Mouse (Mus musculus) forebrain, embryonic 12.5 days (tissue): ENCODE data around the gene Rbm24. TPM values are rescaled to one million over a fixed set of nuclear protein-coding genes. Genes with fewer than 3 reads are reported as not detected.

Experiments
- ATAC-seq: fragments of 200-750 bp; cut with Nextera tagmentation; 2 replicates; pipeline ENCODE4 v1.8.0; 2017; ENCODE audit warnings: moderate TSS enrichment; ENCODE audit not compliant: low FRiP score
- H3K27ac ChIP-seq: fragments of 300-500 bp; sonication (generic); 2 replicates; pipeline ENCODE4 v1.5.1; 2016; ENCODE audit warnings: mild to moderate bottlenecking
- H3K27me3 ChIP-seq: fragments of 300-500 bp; sonication (generic); 2 replicates; pipeline ENCODE4 v1.6.1; 2016; ENCODE audit warnings: mild to moderate bottlenecking
- H3K36me3 ChIP-seq: fragments of 300-500 bp; sonication (generic); replicated peaks from 2 replicates; pipeline ENCODE4 v1.6.1; 2016; ENCODE audit warnings: mild to moderate bottlenecking
- H3K4me1 ChIP-seq: fragments of 300-500 bp; sonication (generic); 2 replicates; pipeline ENCODE4 v1.6.1; 2016
- H3K4me2 ChIP-seq: fragments of 300-500 bp; sonication (generic); 2 replicates; pipeline ENCODE4 v1.6.1; 2016; ENCODE audit warnings: mild to moderate bottlenecking, moderate library complexity
- H3K4me3 ChIP-seq: fragments of 300-500 bp; sonication (generic); replicated peaks from 2 replicates; pipeline ENCODE4 v1.5.1; 2016; ENCODE audit warnings: mild to moderate bottlenecking
- H3K9ac ChIP-seq: fragments of 300-500 bp; sonication (generic); 2 replicates; pipeline ENCODE4 v1.6.1; 2016; ENCODE audit warnings: mild to moderate bottlenecking
- H3K9me3 ChIP-seq: fragments of 300-500 bp; sonication (generic); 2 replicates; pipeline ENCODE4 v1.6.1; 2016
- WGBS: fragments of 180-500 bp; shearing (Covaris S2); methylation state at CpG from one replicate; pipeline ENCODE4 v1.1.7; 2016; 5-methylcytosine and 5-hydroxymethylcytosine counted together
- polyA plus RNA-seq: library from polyadenylated mRNA; unstranded; fragments of >200 nt; fragmentation: Nextera tagmentation; extraction: Ambion mirVana; gene quantifications from 2 replicates; pipeline ENCODE4 v1.2.1, GENCODE M21; 2016

Rbm24 gene
- polyA plus RNA-seq, 1 experiment from 2014 or later = 3.4 TPM

DNA sequence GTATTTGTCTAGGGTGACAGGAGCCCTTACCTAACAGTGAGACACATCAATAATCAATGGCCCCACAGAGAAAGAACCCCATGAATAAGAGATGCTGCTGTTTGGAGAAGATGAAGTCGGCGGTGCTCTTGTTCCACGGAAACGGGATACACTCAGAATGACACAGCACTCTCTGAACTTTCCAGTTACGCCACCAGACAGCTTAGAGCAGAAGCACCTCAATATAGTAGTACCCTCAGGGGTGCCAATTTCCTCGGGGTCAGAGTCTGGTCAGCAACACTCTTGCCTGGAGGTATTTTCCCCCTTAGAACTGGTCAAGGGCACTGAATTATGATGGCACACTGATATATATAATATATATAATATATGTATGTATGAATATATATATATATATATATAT lies 27.8 kb downstream of the Rbm24 start:
- H3K4me2 ChIP-seq = no peak overlapping the region
- H3K9ac ChIP-seq = no peak overlapping the region

GRCm38 (mm10) chr13:46448276-46448675 lies 30.0 kb downstream of the Rbm24 start:
- no peak overlapping the region for H3K4me3 ChIP-seq
- no peaks in the 10 kb centered on the region for H3K4me1 ChIP-seq
- no peak overlapping the region for H3K4me2 ChIP-seq
- H3K27me3 ChIP-seq = no peaks in the 10 kb centered on the region
- H3K36me3 ChIP-seq = no peaks in the 10 kb centered on the region
- H3K27ac ChIP-seq = no peak overlapping the region
- ATAC-seq = no peak
- 92% methylated on average over 2 of the region's 2 CpGs for WGBS
- no peak overlapping the region for H3K9ac ChIP-seq
- H3K9me3 ChIP-seq = no peaks in the 10 kb centered on the region

More for the DNA sequence above, 27.8 kb downstream of the Rbm24 start:
- H3K4me3 ChIP-seq = no peak overlapping the region
- H3K9me3 ChIP-seq = no peaks in the 10 kb centered on the region
- no peak for ATAC-seq
- WGBS = 94% methylated on average over 6 of the region's 6 CpGs
- H3K27ac ChIP-seq = no peak overlapping the region
- H3K27me3 ChIP-seq = no peaks in the 10 kb centered on the region
- no peaks in the 10 kb centered on the region for H3K4me1 ChIP-seq
- no peaks in the 10 kb centered on the region for H3K36me3 ChIP-seq

DNA sequence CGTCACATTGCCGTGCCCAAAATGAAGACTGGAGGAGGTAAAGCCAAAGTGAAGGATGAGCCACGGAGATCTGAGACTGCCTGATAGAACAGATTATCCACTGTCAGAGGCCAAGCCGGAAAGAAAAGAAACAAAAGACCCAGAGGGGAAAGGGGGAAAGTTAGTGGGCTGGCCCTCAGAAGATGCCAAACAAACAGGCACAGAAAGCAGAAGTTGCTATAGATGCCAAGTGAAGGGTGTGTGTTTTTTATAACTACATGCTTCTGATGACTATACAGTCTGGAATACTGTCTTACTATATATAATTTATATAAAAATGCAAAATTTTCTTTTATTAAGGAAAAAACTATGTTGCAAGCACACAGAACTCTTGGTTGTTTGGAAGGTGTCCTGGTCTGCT lies 31.7 kb downstream of the Rbm24 start:
- Histone ChIP-seq H3K27me3 (no peaks in the 10 kb centered on the region), H3K4me3 (no peak overlapping the region), H3K9me3 (no peaks in the 10 kb centered on the region), H3K4me1 (no peaks in the 10 kb centered on the region), H3K36me3 (no peaks in the 10 kb centered on the region), H3K27ac (no peak overlapping the region), H3K4me2 (no peak overlapping the region), H3K9ac (no peak overlapping the region)
- no peak for ATAC-seq
- WGBS = 64% methylated on average over 4 of the region's 4 CpGs

DNA sequence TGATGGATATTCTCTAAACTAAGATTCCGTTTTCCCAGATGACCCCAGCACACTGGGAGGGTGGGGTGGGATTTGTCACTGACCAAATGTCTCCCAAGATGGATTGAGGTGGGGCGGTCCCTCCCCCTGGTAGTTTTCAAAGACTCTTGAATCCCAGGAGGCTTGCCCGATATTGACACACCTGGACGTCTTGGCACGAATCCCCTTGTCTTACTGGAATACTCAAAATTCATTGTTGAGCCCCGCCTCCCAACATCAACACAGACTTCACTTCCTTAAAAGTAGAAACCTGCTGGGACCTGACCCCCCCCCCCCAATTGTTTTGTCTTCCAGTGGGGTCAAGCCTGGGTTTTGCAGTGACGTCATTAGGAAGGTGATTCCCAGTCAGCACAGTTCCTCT lies 32.4 kb downstream of the Rbm24 start:
- no peaks in the 10 kb centered on the region for H3K27me3 ChIP-seq
- no peaks in the 10 kb centered on the region for H3K9me3 ChIP-seq
- H3K36me3 ChIP-seq = no peaks in the 10 kb centered on the region
- no peak overlapping the region for H3K4me2 ChIP-seq
- H3K4me1 ChIP-seq = no peaks in the 10 kb centered on the region
- no peak for ATAC-seq
- WGBS = 91% methylated on average over 7 of the region's 7 CpGs
- H3K27ac ChIP-seq = no peak overlapping the region
- H3K9ac ChIP-seq = no peak overlapping the region
- H3K4me3 ChIP-seq = no peak overlapping the region

DNA sequence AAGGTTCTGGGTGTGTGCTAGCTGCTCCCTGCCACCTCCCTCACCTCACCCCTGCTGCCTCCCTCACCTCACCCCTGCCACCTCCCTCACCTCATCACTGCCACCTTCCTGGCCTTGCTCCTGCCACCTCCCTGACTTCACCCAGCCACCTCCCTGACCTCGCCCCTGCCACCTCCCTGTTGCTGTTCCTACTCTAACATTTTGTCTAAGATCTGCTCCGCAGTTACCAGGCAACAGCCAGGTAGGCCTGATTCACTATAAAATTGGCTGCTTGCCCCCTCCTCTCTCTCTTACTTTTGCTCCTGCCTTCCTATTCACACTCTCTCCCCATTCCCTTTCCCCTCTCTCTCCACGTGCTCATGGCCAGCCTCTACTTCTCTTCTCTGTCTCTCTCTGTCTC lies 33.3 kb downstream of the Rbm24 start:
- Histone ChIP-seq H3K36me3 (no peaks in the 10 kb centered on the region), H3K4me2 (no peak overlapping the region), H3K9me3 (no peaks in the 10 kb centered on the region), H3K9ac (no peak overlapping the region), H3K4me3 (no peak overlapping the region), H3K27ac (no peak overlapping the region), H3K4me1 (no peaks in the 10 kb centered on the region), H3K27me3 (no peaks in the 10 kb centered on the region)
- no peak for ATAC-seq
- WGBS = 74% methylated on average over 3 of the region's 3 CpGs

DNA sequence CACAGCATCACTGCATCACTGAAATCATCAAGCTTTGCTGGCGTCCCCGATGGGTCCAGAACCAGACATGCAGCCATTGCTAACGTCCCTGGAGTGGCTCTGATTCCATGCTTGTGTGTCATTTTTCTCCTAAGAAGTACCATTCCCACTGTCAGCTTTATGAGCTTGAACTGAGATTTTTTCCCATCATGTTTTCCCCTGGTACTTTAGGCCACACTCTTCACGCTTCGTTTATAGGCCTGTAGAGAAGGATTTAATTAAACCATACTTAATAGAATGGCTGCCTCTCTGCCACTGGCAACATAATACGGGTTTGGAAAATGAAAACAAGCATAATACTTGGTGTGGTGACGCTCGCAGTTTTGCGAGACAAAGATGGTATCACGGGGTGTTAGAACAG lies 41.3 kb downstream of the Rbm24 start:
- no peaks in the 10 kb centered on the region for H3K27me3 ChIP-seq
- no peaks in the 10 kb centered on the region for H3K9me3 ChIP-seq
- no peak overlapping the region for H3K9ac ChIP-seq
- H3K4me2 ChIP-seq = no peak overlapping the region
- ATAC-seq = no peak
- 75% methylated on average over 10 of the region's 10 CpGs for WGBS
- no peak overlapping the region for H3K27ac ChIP-seq
- no peaks in the 10 kb centered on the region for H3K36me3 ChIP-seq
- no peaks in the 10 kb centered on the region for H3K4me1 ChIP-seq
- H3K4me3 ChIP-seq = no peak overlapping the region

- ATAC-seq = no peak
- 90% methylated on average over 4 of the region's 4 CpGs for WGBS
- no peaks in the 10 kb centered on the region for H3K4me1 ChIP-seq
- no peak overlapping the region for H3K4me3 ChIP-seq
- H3K27me3 ChIP-seq = no peaks in the 10 kb centered on the region
- H3K4me2 ChIP-seq = no peak overlapping the region
- H3K36me3 ChIP-seq = no peaks in the 10 kb centered on the region
- no peak overlapping the region for H3K9ac ChIP-seq
- H3K9me3 ChIP-seq = no peaks in the 10 kb centered on the region
- H3K27ac ChIP-seq = no peak overlapping the region
Observed at GRCm38 (mm10) chr13:46462280-46462679, 44.0 kb downstream of the Rbm24 start.

- Histone ChIP-seq H3K9me3 (no peaks in the 10 kb centered on the region), H3K4me2 (no peak overlapping the region), H3K4me3 (no peak overlapping the region), H3K4me1 (no peaks in the 10 kb centered on the region), H3K27ac (no peak overlapping the region), H3K27me3 (no peaks in the 10 kb centered on the region), H3K36me3 (no peaks in the 10 kb centered on the region), H3K9ac (no peak overlapping the region)
- ATAC-seq = no peak
- WGBS = 88% methylated on average over 3 of the region's 3 CpGs
Observed at GRCm38 (mm10) chr13:46463764-46464163, 45.5 kb downstream of the Rbm24 start.

DNA sequence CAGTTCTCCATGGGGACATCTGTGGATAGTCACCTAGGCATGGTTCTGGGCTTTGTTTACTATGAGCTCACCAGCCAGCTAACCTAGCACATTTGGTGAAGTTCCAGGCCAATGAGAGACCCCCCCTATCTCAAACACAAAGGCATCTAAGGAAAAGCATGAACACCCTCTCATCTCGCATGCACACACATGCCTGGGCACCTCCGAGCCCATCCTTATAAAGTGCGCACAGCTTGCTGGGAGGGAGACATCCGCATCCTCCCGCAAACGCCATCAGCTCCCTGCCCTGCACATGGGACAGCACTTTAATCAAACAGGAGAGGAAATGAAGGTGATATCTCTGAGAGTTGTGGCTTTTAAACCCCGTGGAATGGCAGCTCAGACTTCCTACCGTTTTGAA lies 50.0 kb downstream of the Rbm24 start:
- Histone ChIP-seq H3K4me3 (no peak overlapping the region), H3K27me3 (no peaks in the 10 kb centered on the region), H3K4me2 (no peak overlapping the region), H3K9me3 (no peaks in the 10 kb centered on the region), H3K4me1 (no peaks in the 10 kb centered on the region), H3K27ac (no peak overlapping the region), H3K9ac (no peak overlapping the region), H3K36me3 (no peaks in the 10 kb centered on the region)
- 72% methylated on average over 8 of the region's 8 CpGs for WGBS
- ATAC-seq = no peak

GRCm38 (mm10) chr13:46469536-46469935 lies 51.3 kb downstream of the Rbm24 start:
- no peaks in the 10 kb centered on the region for H3K4me1 ChIP-seq
- 87% methylated on average over 2 of the region's 2 CpGs for WGBS
- H3K27me3 ChIP-seq = no peaks in the 10 kb centered on the region
- H3K9ac ChIP-seq = no peak overlapping the region
- no peak overlapping the region for H3K27ac ChIP-seq
- H3K9me3 ChIP-seq = no peaks in the 10 kb centered on the region
- H3K36me3 ChIP-seq = no peaks in the 10 kb centered on the region
- H3K4me2 ChIP-seq = no peak overlapping the region
- no peak for ATAC-seq
- H3K4me3 ChIP-seq = no peak overlapping the region

Other genes with a start within 250 kb of the Rbm24 start
- gene Stmnd1, start 144.7 kb upstream of the Rbm24 start, polyA plus RNA-seq = not detected in 2 replicates
- gene Cap2, start 83.4 kb downstream of the Rbm24 start, polyA plus RNA-seq = 10.4 and 10.9 TPM in 2 replicates